Mouse (Mus musculus): ENCODE results near the gene Cbfa2t2.

DNA sequence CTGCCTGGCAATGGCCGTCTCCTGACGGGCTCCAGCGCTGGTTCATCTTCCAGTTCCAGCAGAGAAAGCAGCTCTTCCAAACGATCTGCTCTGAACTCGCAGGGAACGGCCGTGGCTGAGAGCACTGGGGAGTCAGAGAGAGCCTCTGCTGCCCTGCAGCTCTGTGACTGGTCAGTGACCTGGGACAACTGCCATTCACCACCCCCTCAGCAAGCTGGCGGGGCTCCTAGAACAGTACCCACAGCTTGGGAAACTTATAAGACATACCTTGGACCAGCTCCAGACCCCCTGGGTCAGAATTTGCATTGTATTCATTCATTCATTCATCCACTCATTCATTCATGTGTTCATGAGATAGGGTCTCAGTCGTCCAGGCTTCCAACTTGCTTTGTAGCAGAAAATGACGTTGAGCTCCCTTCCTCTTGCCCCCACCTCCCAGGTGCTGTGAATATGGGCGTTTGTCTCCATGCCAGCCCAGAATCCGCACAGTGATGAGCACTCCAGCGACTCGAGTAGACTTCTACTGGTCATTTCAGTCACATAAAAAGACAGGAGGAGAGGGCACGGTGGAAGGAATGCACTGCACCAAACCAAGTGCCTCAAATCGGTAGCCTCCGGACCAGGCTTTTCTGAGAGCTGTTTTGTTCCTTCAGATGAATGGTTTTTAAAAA is 148.8 kb downstream of the Cbfa2t2 start:
- TF ChIP-seq GATA1 (IDR thresholded peaks at IDR 0.05; ENCODE audit: borderline replicate concordance, low read length) (no peak), FLI1 (IDR thresholded peaks at IDR 0.05; ENCODE audit: low read length) (no peak)
